Mouse (Mus musculus): Measurements from ENCODE around the gene Mup18.
"Not testable (repeated sequence)": the region's sequence is repeated elsewhere in the genome, so short reads cannot be mapped to it uniquely, and the experiment has no call there.

DNA sequence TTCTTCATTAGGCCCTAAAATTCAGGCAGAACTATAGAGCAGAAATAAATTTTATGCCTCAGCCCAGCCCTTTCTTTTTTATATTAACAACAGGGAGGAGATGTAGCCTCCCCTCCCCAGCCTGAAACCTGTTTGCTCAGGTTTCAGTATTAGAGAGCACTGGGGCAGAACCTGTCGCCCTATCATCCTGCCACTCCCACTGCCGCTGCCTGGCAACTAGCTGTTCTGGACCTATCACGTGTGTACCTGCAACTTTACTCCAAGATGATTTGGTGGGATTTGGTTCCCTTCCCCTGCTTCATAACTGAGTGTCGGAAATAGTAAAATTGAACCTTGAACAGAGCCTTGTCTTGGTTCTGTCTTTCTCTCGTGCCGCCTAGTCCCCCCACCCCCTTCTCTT, 40.4 kb upstream of the Mup18 start:
- TF ChIP-seq CTCF (IDR thresholded peaks at IDR 0.05; ENCODE audit: low read depth, low read length); POLR2A (IDR thresholded peaks at IDR 0.05; ENCODE audit: borderline replicate concordance, low read depth, low read length): not testable (repeated sequence)

Measured in bone marrow macrophage, adult 2 months (primary cell).